Mouse (Mus musculus) liver, embryonic 15.5 days (tissue): ENCODE data around the gene Usp11. TPM values are rescaled to one million over a fixed set of nuclear protein-coding genes. Genes with fewer than 3 reads are reported as not detected.
"Not testable (repeated sequence)": the region's sequence is repeated elsewhere in the genome, so short reads cannot be mapped to it uniquely, and the experiment has no call there.

Source experiments
- ATAC-seq: fragments of 200-750 bp; cut with Nextera tagmentation; 2 replicates; pipeline ENCODE4 v1.8.0; 2017; ENCODE audit warnings: moderate number of reproducible peaks, mild to moderate bottlenecking, moderate library complexity; ENCODE audit not compliant: insufficient read depth
- H3K27ac ChIP-seq: fragments of 300-500 bp; sonication (generic); replicated peaks from 2 replicates; pipeline ENCODE4 v1.5.1; 2015; ENCODE audit warnings: mild to moderate bottlenecking, inconsistent platforms
- H3K27me3 ChIP-seq: fragments of 300-500 bp; sonication (generic); 2 replicates; pipeline ENCODE4 v1.6.1; 2015; ENCODE audit warnings: mild to moderate bottlenecking, inconsistent platforms
- H3K36me3 ChIP-seq: fragments of 300-500 bp; sonication (generic); replicated peaks from 2 replicates; pipeline ENCODE4 v1.6.1; 2015; ENCODE audit warnings: moderate library complexity, mild to moderate bottlenecking, inconsistent platforms
- H3K4me1 ChIP-seq: fragments of 300-500 bp; sonication (generic); replicated peaks from 2 replicates; pipeline ENCODE4 v1.6.1; 2015; ENCODE audit warnings: inconsistent platforms
- H3K4me2 ChIP-seq: fragments of 300-500 bp; sonication (generic); 2 replicates; pipeline ENCODE4 v1.6.1; 2015; ENCODE audit warnings: moderate library complexity, mild to moderate bottlenecking, inconsistent platforms
- H3K4me3 ChIP-seq: fragments of 300-500 bp; sonication (generic); replicated peaks from 2 replicates; pipeline ENCODE4 v1.5.1; 2015; ENCODE audit warnings: mild to moderate bottlenecking, inconsistent platforms
- H3K9ac ChIP-seq: fragments of 300-500 bp; sonication (generic); 2 replicates; pipeline ENCODE4 v1.6.1; 2015; ENCODE audit warnings: moderate library complexity, mild to moderate bottlenecking, inconsistent platforms
- H3K9me3 ChIP-seq: fragments of 300-500 bp; sonication (generic); replicated peaks from 2 replicates; pipeline ENCODE4 v1.6.1; 2016; ENCODE audit warnings: inconsistent platforms
- WGBS: fragments of 180-500 bp; shearing (Covaris S2); methylation state at CpG from one replicate; pipeline ENCODE4 v1.1.7; 2015; ENCODE audit warnings: mixed read lengths; ENCODE audit not compliant: insufficient replicate concordance; 5-methylcytosine and 5-hydroxymethylcytosine counted together
- polyA plus RNA-seq: library from polyadenylated mRNA; unstranded; fragments of >200 nt; fragmentation: Nextera tagmentation; extraction: Ambion mirVana; gene quantifications from 2 replicates; pipeline ENCODE4 v1.2.1, GENCODE M21; 2015

Gene Usp11
- polyA plus RNA-seq, 1 experiment from 2014 or later: 6.1 TPM

- no peaks in the 10 kb centered on the region for H3K9me3 ChIP-seq
- H3K36me3 ChIP-seq: peaks cover 43% of the 10 kb centered on the region
- 49% methylated on average over 3 of the region's 3 CpGs for WGBS
- H3K4me3 ChIP-seq: no peak overlapping the region
- no peak overlapping the region for H3K9ac ChIP-seq
- no peaks in the 10 kb centered on the region for H3K27me3 ChIP-seq
- ATAC-seq: no peak
- no peak overlapping the region for H3K4me2 ChIP-seq
- H3K27ac ChIP-seq: no peak overlapping the region
- peaks cover 26% of the 10 kb centered on the region for H3K4me1 ChIP-seq
Measured at GRCm38 (mm10) chrX:20691566-20691965, 12.1 kb upstream of the Usp11 start.

GRCm38 (mm10) chrX:20692616-20693015, 11.1 kb upstream of the Usp11 start:
- Histone ChIP-seq H3K36me3 (peaks cover 54% of the 10 kb centered on the region), H3K27me3 (no peaks in the 10 kb centered on the region), H3K4me3 (no peak overlapping the region), H3K4me2 (no peak overlapping the region), H3K9ac (no peak overlapping the region), H3K27ac (no peak overlapping the region), H3K9me3 (no peaks in the 10 kb centered on the region), H3K4me1 (peaks cover 20% of the 10 kb centered on the region)
- 93% methylated on average over 1 of the region's 1 CpGs for WGBS
- no peak for ATAC-seq

- no peak for ATAC-seq
- WGBS: 85% methylated on average over 4 of the region's 4 CpGs
Measured at GRCm38 (mm10) chrX:20695842-20696241, 7.9 kb upstream of the Usp11 start.

GRCm38 (mm10) chrX:20704295-20705082, 783 bp downstream of the Usp11 start:
- Histone ChIP-seq H3K27me3 (no peaks in the 10 kb centered on the region), H3K9me3 (no peaks in the 10 kb centered on the region), H3K4me2 (peak overlapping the region; percentile 77), H3K4me3 (peak overlapping the region; percentile 66), H3K36me3 (peaks cover 2% of the 10 kb centered on the region; the same call in 1 of the 2 replicates), H3K27ac (peak overlapping the region; percentile 85), H3K4me1 (peaks cover 11% of the 10 kb centered on the region), H3K9ac (peak overlapping the region; percentile 59)
- WGBS: 11% methylated on average over 32 of the region's 32 CpGs
- peak; percentile 95 for ATAC-seq

More at GRCm38 (mm10) chrX:20695842-20696241, 7.9 kb upstream of the Usp11 start:
- no peaks in the 10 kb centered on the region for H3K9me3 ChIP-seq
- H3K4me3 ChIP-seq: no peak overlapping the region
- peaks cover 72% of the 10 kb centered on the region for H3K36me3 ChIP-seq
- peaks cover 4% of the 10 kb centered on the region; the same call in 1 of the 2 replicates for H3K4me1 ChIP-seq
- no peaks in the 10 kb centered on the region for H3K27me3 ChIP-seq
- no peak overlapping the region for H3K4me2 ChIP-seq
- no peak overlapping the region for H3K9ac ChIP-seq
- no peak overlapping the region for H3K27ac ChIP-seq

GRCm38 (mm10) chrX:20705083-20705402, 1.3 kb downstream of the Usp11 start:
- Histone ChIP-seq H3K4me3 (peak overlapping the region; percentile 66), H3K4me2 (peak overlapping the region; percentile 77), H3K9ac (no peak overlapping the region; the same call in 1 of the 2 replicates), H3K4me1 (peaks cover 11% of the 10 kb centered on the region), H3K27ac (0 out of 2 replicates have a peak overlapping the region, but pooled peaks have one; percentile 85), H3K9me3 (no peaks in the 10 kb centered on the region), H3K36me3 (no peaks in the 10 kb centered on the region), H3K27me3 (no peaks in the 10 kb centered on the region)
- no peak for ATAC-seq
- 16% methylated on average over 3 of the region's 3 CpGs for WGBS

- no peak overlapping the region for H3K4me3 ChIP-seq
- no peak overlapping the region for H3K9ac ChIP-seq
- WGBS: 53% methylated on average over 5 of the region's 5 CpGs
- ATAC-seq: no peak
- H3K36me3 ChIP-seq: no peaks in the 10 kb centered on the region
- no peaks in the 10 kb centered on the region for H3K4me1 ChIP-seq
- H3K27ac ChIP-seq: no peak overlapping the region
- H3K9me3 ChIP-seq: no peaks in the 10 kb centered on the region
- no peaks in the 10 kb centered on the region for H3K27me3 ChIP-seq
- H3K4me2 ChIP-seq: no peak overlapping the region
Measured at GRCm38 (mm10) chrX:20728681-20729080, 25.0 kb downstream of the Usp11 start.

- H3K9ac ChIP-seq, H3K9me3 ChIP-seq, H3K4me2 ChIP-seq, H3K4me3 ChIP-seq, H3K4me1 ChIP-seq, H3K36me3 ChIP-seq, H3K27ac ChIP-seq, H3K27me3 ChIP-seq, ATAC-seq: not testable (repeated sequence)
- WGBS: 39% methylated on average over 10 of the region's 10 CpGs
Measured at GRCm38 (mm10) chrX:20730048-20730447, 26.3 kb downstream of the Usp11 start.

GRCm38 (mm10) chrX:20736479-20736878, 32.8 kb downstream of the Usp11 start:
- H3K36me3 ChIP-seq: no peaks in the 10 kb centered on the region
- H3K4me1 ChIP-seq: no peaks in the 10 kb centered on the region
- H3K27me3 ChIP-seq: no peaks in the 10 kb centered on the region
- no peak for ATAC-seq
- 78% methylated on average over 4 of the region's 4 CpGs for WGBS
- no peak overlapping the region for H3K4me2 ChIP-seq
- no peaks in the 10 kb centered on the region for H3K9me3 ChIP-seq
- no peak overlapping the region for H3K4me3 ChIP-seq
- no peak overlapping the region for H3K27ac ChIP-seq
- H3K9ac ChIP-seq: no peak overlapping the region

- Histone ChIP-seq H3K27ac (no peak overlapping the region), H3K36me3 (no peaks in the 10 kb centered on the region), H3K4me2 (no peak overlapping the region), H3K4me1 (peaks cover 4% of the 10 kb centered on the region; the same call in 1 of the 2 replicates), H3K27me3 (no peaks in the 10 kb centered on the region), H3K4me3 (no peak overlapping the region), H3K9me3 (no peaks in the 10 kb centered on the region), H3K9ac (no peak overlapping the region)
- 40% methylated on average over 2 of the region's 2 CpGs for WGBS
- ATAC-seq: 0 out of 2 replicates have a peak, but pooled peaks have one; percentile 22
Measured at GRCm38 (mm10) chrX:20748829-20749228, 45.1 kb downstream of the Usp11 start.

- H3K4me3 ChIP-seq: no peak overlapping the region
- no peaks in the 10 kb centered on the region for H3K9me3 ChIP-seq
- no peak for ATAC-seq
- no peak overlapping the region for H3K9ac ChIP-seq
- no peaks in the 10 kb centered on the region for H3K36me3 ChIP-seq
- H3K4me1 ChIP-seq: no peaks in the 10 kb centered on the region
- no peaks in the 10 kb centered on the region for H3K27me3 ChIP-seq
- 66% methylated on average over 4 of the region's 4 CpGs for WGBS
- H3K27ac ChIP-seq: no peak overlapping the region
- no peak overlapping the region for H3K4me2 ChIP-seq
Measured at GRCm38 (mm10) chrX:20761201-20761600, 57.5 kb downstream of the Usp11 start.
